Mouse (Mus musculus) hindbrain, embryonic 16.5 days (tissue): Measurements from ENCODE around the gene Mvb12a. TPM values are rescaled to one million over a fixed set of nuclear protein-coding genes. Genes with fewer than 3 reads are reported as not detected.

Experiments
- ATAC-seq: fragments of 200-750 bp; cut with Nextera tagmentation; 2 replicates; pipeline ENCODE4 v1.8.0; 2017; ENCODE audit warnings: moderate TSS enrichment, moderate library complexity
- H3K27ac ChIP-seq: fragments of 300-500 bp; sonication (generic); 2 replicates; pipeline ENCODE4 v1.5.1; 2014; ENCODE audit warnings: low read depth, mild to moderate bottlenecking, control low read depth, low read length, moderate library complexity
- H3K27me3 ChIP-seq: fragments of 300-500 bp; sonication (generic); replicated peaks from 2 replicates; pipeline ENCODE4 v1.6.1; 2014; ENCODE audit warnings: low read length; ENCODE audit not compliant: control insufficient read depth, insufficient read depth
- H3K36me3 ChIP-seq: fragments of 300-500 bp; sonication (generic); 2 replicates; pipeline ENCODE4 v1.6.1; 2014; ENCODE audit warnings: mild to moderate bottlenecking, low read length, moderate library complexity, mixed read lengths; ENCODE audit not compliant: control insufficient read depth, insufficient read depth
- H3K4me1 ChIP-seq: fragments of 300-500 bp; sonication (generic); 2 replicates; pipeline ENCODE4 v1.6.1; 2014; ENCODE audit warnings: low read depth, low read length; ENCODE audit not compliant: control insufficient read depth, insufficient read depth
- H3K4me2 ChIP-seq: fragments of 300-500 bp; sonication (generic); 2 replicates; pipeline ENCODE4 v1.6.1; 2014; ENCODE audit warnings: mild to moderate bottlenecking, low read length, control low read depth, moderate library complexity
- H3K4me3 ChIP-seq: fragments of 300-500 bp; sonication (generic); 2 replicates; pipeline ENCODE4 v1.5.1; 2014; ENCODE audit warnings: mild to moderate bottlenecking, low read length, control low read depth, moderate library complexity
- H3K9ac ChIP-seq: fragments of 300-500 bp; sonication (generic); 2 replicates; pipeline ENCODE4 v1.6.1; 2014; ENCODE audit warnings: low read depth, mild to moderate bottlenecking, control low read depth, low read length, moderate library complexity
- H3K9me3 ChIP-seq: fragments of 300-500 bp; sonication (generic); 2 replicates; pipeline ENCODE4 v1.6.1; 2014; ENCODE audit warnings: mild to moderate bottlenecking, low read length, moderate library complexity; ENCODE audit not compliant: control insufficient read depth
- WGBS: fragments of 180-500 bp; shearing (Covaris S2); extraction: QIAGEN DNeasy Blood & Tissue Kit; methylation state at CpG from one replicate; pipeline ENCODE4 v1.1.7; 2014; 5-methylcytosine and 5-hydroxymethylcytosine counted together
- polyA plus RNA-seq: library from polyadenylated mRNA; unstranded; fragments of >200 nt; fragmentation: Nextera tagmentation; extraction: Ambion mirVana; gene quantifications from 2 replicates; pipeline ENCODE4 v1.2.1, GENCODE M21; 2015

Mvb12a gene
- polyA plus RNA-seq, 1 experiment from 2014 or later: 70.4 TPM

- no peaks in the 10 kb centered on the region for H3K27me3 ChIP-seq
- H3K36me3 ChIP-seq: peaks cover 4% of the 10 kb centered on the region
- 68% methylated on average over 1 of the region's 1 CpGs for WGBS
- H3K4me3 ChIP-seq: no peak overlapping the region
- H3K27ac ChIP-seq: no peak overlapping the region
- no peaks in the 10 kb centered on the region for H3K9me3 ChIP-seq
- 0 out of 2 replicates have a peak, but pooled peaks cover 2% of the 10 kb centered on the region for H3K4me1 ChIP-seq
- no peak overlapping the region for H3K9ac ChIP-seq
- no peak overlapping the region for H3K4me2 ChIP-seq
- no peak for ATAC-seq
Observed at GRCm38 (mm10) chr8:71579009-71579408, 36.3 kb downstream of the Mvb12a start.

DNA sequence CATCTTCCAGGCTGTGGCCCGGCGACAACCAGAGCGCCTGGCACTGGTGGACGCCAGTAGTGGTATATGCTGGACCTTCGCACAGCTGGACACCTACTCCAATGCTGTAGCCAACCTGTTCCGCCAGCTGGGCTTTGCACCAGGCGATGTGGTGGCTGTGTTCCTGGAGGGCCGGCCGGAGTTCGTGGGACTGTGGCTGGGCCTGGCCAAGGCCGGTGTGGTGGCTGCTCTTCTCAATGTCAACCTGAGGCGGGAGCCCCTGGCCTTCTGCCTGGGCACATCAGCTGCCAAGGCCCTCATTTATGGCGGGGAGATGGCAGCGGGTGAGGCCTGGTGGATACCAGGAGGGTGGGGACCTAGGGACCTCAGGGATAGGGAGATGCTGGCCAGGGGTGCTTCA is 36.8 kb downstream of the Mvb12a start:
- ATAC-seq: peak; percentile 28; the same call in 1 of the 2 replicates
- Histone ChIP-seq H3K9me3 (no peaks in the 10 kb centered on the region), H3K27me3 (no peaks in the 10 kb centered on the region), H3K27ac (no peak overlapping the region), H3K4me3 (no peak overlapping the region), H3K4me1 (0 out of 2 replicates have a peak, but pooled peaks cover 2% of the 10 kb centered on the region), H3K4me2 (no peak overlapping the region), H3K36me3 (peaks cover 9% of the 10 kb centered on the region), H3K9ac (peak overlapping the region; percentile 27; the same call in 1 of the 2 replicates)
- 70% methylated on average over 10 of the region's 14 CpGs for WGBS

GRCm38 (mm10) chr8:71580201-71580600 is 37.5 kb downstream of the Mvb12a start:
- 28% methylated on average over 9 of the region's 9 CpGs for WGBS
- peak; percentile 31 for ATAC-seq
- Histone ChIP-seq H3K9me3 (no peaks in the 10 kb centered on the region), H3K27ac (no peak overlapping the region), H3K4me2 (no peak overlapping the region), H3K9ac (no peak overlapping the region), H3K4me1 (0 out of 2 replicates have a peak, but pooled peaks cover 2% of the 10 kb centered on the region), H3K27me3 (no peaks in the 10 kb centered on the region), H3K4me3 (no peak overlapping the region), H3K36me3 (peaks cover 15% of the 10 kb centered on the region)

DNA sequence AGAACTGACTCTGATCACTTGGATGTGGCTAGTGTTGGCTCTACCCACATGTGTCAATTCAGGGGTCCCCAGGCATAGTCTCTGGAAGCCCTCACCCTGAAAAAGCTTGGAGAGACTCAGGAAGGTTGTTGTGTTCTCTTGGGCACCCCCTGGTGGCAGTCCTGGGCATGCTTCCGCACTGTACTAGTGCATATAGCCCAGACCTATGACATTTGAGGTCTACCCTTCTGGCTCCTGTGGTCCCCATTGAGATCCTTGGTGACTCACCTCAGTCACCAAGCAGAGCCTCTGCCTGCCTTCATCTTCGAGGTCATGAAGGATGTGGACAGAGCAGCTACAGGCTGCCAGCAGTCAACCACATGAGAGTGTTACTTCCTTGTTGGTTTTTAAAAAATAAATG is 44.2 kb downstream of the Mvb12a start:
- Histone ChIP-seq H3K27ac (no peak overlapping the region), H3K9ac (no peak overlapping the region), H3K27me3 (no peaks in the 10 kb centered on the region), H3K4me1 (peaks cover 10% of the 10 kb centered on the region), H3K4me3 (no peak overlapping the region), H3K36me3 (peaks cover 24% of the 10 kb centered on the region), H3K4me2 (no peak overlapping the region), H3K9me3 (no peaks in the 10 kb centered on the region)
- ATAC-seq: 0 out of 2 replicates have a peak, but pooled peaks have one; percentile 5
- 87% methylated on average over 2 of the region's 2 CpGs for WGBS

DNA sequence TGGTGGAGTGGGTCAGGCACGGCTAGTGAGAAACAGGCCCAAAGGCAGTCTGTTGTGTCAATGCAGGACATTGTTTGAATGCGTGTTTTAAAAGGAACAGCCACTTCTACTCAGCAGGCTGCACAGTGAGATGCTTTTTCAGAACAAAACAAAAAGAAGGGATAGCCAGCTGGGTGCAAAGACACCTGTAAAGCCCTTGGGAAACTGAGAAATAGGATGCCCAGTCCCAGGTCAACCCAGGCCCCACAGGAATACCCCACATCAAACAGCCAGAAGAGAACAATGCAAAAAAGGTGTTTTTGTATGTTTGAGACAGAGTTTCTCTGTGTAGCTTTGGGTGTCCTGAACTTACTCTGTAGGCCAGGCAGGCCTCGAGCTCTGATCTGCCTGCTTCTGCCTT is 46.0 kb downstream of the Mvb12a start:
- Histone ChIP-seq H3K27me3 (no peaks in the 10 kb centered on the region), H3K9me3 (no peaks in the 10 kb centered on the region), H3K4me1 (peaks cover 22% of the 10 kb centered on the region), H3K9ac (no peak overlapping the region), H3K4me3 (no peak overlapping the region), H3K4me2 (no peak overlapping the region), H3K36me3 (peaks cover 24% of the 10 kb centered on the region), H3K27ac (no peak overlapping the region)
- no peak for ATAC-seq
- 54% methylated on average over 3 of the region's 3 CpGs for WGBS

DNA sequence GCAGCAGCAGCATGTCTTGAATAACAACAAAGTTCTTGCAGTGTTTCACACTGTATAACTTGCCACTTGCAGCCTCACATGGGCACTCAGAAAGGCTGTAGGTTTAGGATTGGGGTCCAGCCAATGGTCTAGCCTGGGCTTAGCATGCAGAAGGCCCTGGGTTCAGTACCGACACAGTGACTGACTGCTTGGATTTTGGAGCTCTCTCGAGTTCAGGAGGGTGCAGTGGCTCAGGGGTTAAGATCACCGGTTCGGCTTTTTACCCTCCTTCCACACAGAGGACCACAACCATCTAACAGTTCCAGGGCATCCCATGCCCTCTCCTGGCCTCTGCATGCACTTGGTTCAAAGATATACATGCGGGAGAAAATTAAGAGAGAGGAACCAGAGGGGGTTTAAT is 48.3 kb downstream of the Mvb12a start:
- 25% methylated on average over 5 of the region's 5 CpGs for WGBS
- H3K4me3 ChIP-seq: peak overlapping the region; percentile 87
- no peak for ATAC-seq
- peak overlapping the region; percentile 95 for H3K4me2 ChIP-seq
- H3K9me3 ChIP-seq: no peaks in the 10 kb centered on the region
- no peaks in the 10 kb centered on the region for H3K27me3 ChIP-seq
- peaks cover 11% of the 10 kb centered on the region for H3K36me3 ChIP-seq
- H3K27ac ChIP-seq: peak overlapping the region; percentile 99
- peaks cover 30% of the 10 kb centered on the region for H3K4me1 ChIP-seq
- peak overlapping the region; percentile 97 for H3K9ac ChIP-seq

DNA sequence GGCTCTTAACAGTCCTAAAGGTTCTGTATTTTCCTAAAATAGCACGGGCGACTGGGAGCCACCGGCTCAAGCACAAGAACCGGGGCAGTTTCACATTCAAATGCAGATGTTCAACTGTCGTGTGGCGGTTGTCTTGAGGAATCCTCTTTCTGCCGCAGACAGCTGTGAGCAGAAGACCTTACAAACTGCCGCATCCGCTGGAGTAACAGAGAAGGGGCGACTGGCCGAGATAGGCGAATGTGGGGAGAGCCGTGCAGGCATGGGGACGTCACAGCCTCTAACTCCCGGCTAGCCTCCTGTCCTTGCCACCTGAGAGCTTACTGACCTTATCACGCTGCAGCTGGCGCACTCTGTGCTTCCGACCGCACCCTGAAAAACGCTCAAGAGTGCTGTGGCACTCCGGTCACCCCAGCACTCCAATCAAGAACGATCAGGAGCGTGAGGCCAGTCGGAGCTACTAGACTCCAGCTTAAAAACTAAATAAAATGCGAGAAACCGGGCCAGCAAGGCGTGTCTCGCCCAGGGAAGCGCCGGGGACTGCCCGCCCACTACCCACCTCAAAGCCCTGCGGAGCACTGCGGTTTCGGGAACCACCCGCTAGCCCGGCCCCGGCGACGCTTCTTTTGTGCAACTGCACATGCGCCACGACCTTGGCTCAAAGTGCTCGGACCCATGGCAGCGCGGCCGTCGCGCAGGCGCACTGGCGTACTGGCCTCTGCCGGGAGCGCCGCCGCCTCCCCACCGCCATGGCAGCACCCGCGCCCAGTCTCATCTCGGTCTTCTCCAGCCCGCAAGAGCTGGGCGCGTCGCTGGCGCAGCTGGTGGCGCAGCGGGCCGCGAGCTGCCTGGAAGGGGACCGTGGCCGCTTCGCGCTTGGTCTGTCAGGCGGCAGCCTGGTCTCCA is 49.0 kb downstream of the Mvb12a start, which contains the start of gene Pgls:
Gene Pgls (plus strand): TSS at position 706 of the 903 bp plus-strand sequence.
- Histone ChIP-seq H3K27me3 (no peaks in the 10 kb centered on the region), H3K9ac (peak within 1 kb of the TSS; percentile 97), H3K4me1 (peaks cover 32% of the 10 kb centered on the region), H3K27ac (peak within 1 kb of the TSS; percentile 99), H3K36me3 (peaks cover 8% of the 10 kb centered on the region), H3K4me3 (peak within 1 kb of the TSS; percentile 87), H3K9me3 (no peaks in the 10 kb centered on the region), H3K4me2 (peak within 1 kb of the TSS; percentile 95)
- WGBS: under 1% methylated on average over 68 of the region's 71 CpGs
- peak; percentile 91 for ATAC-seq

DNA sequence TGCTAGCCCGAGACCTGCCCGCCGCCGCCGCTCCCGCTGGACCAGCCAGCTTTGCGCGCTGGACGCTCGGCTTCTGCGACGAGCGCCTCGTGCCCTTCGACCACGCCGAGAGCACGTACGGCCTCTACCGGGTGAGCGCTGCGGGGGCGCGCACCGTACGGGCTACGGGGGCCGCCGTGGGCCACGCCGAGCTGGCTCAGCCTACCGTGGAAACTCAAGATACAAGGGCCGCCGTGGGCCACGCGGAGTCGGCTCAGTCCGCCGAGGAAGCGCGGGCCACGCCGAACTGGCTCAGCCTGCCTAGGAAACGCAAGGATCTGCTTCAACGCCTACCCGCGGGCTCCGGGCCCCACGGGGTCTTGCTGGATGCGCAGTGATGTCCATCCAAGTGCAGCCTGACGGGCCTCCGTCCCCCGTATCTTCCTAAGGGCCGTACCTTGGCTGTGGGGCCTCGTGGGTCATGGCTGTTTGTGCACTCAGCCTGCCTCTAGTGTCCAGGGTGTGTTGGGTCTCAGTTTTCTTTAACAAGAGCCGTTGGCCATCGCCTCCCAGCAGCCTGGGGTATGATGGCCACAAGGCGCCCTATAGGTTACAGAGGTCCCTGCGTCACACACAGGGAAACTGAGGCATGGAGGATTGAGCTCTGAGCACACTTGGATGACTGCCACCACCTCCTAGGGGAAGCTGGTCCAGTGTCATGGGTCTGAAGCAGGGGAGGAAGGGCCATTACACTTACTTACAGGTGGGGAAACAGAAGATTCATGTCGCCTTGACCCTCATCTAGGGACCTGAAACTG is 49.9 kb downstream of the Mvb12a start:
- Histone ChIP-seq H3K4me1 (peaks cover 32% of the 10 kb centered on the region), H3K4me2 (peak overlapping the region; percentile 95), H3K36me3 (peaks cover 3% of the 10 kb centered on the region; the same call in 1 of the 2 replicates), H3K9ac (peak overlapping the region; percentile 97), H3K9me3 (no peaks in the 10 kb centered on the region), H3K4me3 (peak overlapping the region; percentile 87), H3K27ac (peak overlapping the region; percentile 99), H3K27me3 (no peaks in the 10 kb centered on the region)
- ATAC-seq: peak; percentile 76
- WGBS: 6% methylated on average over 38 of the region's 60 CpGs
